Mouse (Mus musculus) liver, embryonic 14.5 days (tissue): ENCODE data around the gene Sigmar1.

Source experiments
- CTCF ChIP-seq: IDR thresholded peaks from 2 replicates; pipeline ENCODE4 v1.5.1; 2016; ENCODE audit warnings: antibody characterized with exemption, low read depth, control low read depth
- EP300 ChIP-seq: IDR thresholded peaks from 2 replicates; pipeline ENCODE4 v1.6.1; 2016; ENCODE audit warnings: antibody characterized with exemption, low read depth

- TF ChIP-seq EP300 (no peak), CTCF (no peak)
Measured at GRCm38 (mm10) chr4:41716834-41717233, 39.1 kb downstream of the Sigmar1 start.
